Mouse (Mus musculus) A20 (cell line): ENCODE data around the gene Spata46.

Experiments used
- DNase-seq: peaks from one replicate; pipeline ENCODE4 v3.0.0-alpha.2; 2011; ENCODE audit warnings: low read depth, low spot score

Spata46 gene

DNA sequence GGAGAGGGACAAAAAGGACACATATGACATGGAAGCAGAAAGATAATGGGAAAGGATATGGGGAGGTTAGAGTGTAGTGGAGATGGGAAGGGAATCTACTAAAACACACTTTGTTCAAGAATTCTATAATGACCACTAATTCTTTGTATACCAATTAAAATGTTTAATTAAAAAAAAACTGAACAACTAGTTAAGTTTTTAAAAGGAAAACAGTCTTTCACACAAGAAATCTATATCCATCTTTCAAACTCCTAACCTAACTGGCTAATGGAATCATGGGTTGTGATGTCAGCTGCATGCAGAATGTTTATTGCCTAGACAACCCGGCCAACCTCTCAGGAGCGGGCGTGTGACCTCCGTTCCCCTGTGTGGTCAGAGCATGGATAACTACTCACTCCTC lies at the start of gene Spata46:
TSS of gene Spata46 (plus strand) at position 301 of the 400 bp plus-strand sequence.
- DNase-seq, result no peak

DNA sequence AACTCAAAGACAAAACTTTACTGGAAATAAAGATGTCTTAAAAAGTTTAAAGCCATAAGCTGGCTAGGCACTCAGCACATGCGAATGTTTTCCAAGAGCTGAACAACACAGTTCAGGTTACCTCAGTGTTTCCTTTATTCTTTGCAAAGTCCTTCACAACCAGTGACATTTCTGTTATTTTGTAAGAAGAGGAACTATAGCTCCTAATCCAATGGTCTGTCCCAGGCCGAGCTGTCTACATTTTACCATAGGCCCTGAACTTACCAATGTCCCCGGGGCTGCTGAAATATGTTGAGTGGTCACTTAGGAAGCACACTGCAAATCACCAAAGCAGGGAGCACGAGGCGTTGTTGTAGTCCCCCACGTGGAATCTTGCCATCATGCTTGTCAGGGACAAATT lies 38.3 kb upstream of the Spata46 start:
- DNase-seq, result no peak

DNA sequence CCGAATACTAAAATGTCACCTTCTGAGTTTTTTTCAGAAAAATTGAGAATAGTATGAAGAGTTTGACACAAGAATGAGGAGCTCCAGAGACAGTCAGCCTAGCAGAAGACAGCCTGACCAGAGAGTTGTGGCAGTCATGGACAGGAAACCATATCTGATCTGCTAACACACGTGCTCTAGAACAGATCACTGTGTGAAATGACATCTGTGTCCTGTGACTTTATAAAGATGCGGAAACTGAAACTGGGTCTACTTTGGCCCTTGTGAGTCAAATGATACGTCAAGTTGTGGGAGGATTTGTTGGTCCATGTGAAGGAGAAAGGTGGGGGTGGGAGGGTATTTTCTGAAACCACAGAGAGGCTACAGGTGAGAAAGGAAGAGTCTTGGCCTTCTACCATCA lies 37.9 kb upstream of the Spata46 start:
- DNase-seq, result no peak

DNA sequence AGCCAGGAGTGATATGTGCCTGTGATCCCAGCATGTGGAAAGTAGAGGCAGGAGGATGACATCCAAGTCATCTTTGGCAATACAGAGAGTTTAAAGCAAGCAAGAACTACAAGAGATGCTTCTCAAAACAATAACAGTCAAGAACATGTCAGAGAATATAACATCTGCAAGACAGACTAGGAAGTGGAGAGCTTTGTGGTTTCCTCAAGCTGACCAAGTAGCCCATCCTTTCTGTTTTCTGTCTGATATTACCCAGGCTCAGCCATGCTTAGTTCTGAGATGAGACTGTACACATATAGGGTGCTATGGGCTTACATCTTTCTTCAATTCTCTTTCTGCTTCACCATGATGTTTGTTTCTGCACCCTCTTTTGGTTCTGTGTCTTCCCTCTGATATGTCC lies 35.4 kb upstream of the Spata46 start:
- DNase-seq, result no peak

DNA sequence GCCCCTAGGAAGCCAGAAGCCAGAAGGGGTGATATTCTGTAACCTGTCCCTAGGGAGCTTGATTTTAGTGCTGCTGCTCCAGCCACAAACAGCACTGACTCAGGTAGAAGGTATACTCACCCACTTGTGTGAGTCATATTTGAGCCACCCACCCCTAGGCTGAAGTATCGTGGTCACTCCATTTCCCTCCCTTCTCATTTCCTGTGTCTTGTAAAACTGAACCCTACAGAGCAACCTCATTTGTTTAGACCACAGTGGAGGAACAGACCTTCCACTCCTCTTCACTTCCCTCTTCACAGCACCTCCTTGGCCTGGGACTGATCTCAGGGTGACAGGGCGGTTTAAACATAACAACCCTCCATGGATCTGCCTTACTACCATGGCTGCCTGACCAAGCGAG lies 31.6 kb upstream of the Spata46 start, which contains the start of gene Sh2d1b1:
TSS of gene Sh2d1b1 (plus strand) at position 305 of the 400 bp plus-strand sequence.
- no peak for DNase-seq

DNA sequence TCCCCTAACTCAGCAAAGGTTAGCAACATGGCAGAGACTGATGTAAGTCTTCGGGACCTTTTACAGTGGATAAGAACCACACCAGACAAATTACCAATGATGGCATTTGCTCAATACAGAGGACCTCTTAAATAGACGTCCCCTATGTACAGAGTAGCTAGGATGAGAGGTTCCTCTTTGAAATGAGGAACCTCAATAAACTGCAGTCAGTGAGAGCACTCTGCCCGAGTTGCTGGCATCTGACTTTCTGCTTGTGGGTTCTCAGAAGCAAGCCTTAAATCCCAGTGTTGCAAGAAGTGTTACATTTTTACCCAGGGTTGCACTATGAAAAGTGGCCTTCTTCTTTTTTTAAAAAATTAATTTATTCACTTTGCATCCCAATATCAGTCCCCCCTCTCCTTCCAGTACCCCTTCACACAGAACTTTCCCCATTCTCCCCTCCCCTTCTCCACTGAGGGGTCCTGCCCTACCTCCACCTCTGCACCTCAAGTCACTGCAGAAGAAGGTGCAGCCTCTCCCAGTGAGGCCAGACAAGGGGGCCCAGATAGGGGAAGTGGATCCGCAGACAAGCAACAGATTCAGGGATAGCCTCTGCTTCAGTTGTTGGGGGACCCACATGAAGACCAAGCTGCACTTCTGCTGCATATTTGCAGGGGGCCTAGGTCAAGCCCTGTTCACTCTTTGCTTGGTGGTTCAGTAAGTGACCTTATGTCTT lies 26.0 kb upstream of the Spata46 start:
- DNase-seq, result no peak

DNA sequence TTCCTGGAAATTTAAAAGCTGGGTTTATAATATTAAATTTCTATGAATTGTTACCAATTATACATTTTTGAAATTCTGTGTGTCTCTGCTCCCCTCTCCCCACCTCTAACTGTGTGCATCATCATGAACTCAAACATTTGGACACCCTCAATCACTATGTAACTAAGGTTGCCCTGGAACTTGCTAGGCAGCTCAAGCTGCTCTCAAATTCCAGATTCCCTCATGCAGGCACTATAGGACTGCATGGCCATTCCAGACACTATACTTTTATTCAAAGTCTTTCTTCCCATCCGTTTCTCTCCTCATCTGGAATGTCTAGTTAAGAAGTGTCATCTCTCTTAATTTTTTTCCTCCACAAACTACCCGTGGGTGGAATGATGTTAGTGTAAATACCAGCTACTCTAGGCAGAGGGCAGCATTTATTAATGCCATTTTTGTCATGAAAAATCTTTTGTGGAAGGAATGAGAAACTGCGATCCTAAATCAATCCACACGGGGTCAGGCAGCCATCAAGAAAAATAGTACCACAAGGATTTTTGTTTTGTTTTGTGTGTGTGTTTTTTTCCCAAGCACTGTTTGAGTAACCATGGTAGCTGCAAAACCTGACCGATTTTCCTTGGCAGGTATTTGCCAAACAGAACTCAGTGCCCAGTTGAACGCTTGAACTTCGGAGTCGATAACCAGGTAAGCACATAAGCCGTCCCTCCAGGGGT lies 16.2 kb upstream of the Spata46 start:
- no peak for DNase-seq

DNA sequence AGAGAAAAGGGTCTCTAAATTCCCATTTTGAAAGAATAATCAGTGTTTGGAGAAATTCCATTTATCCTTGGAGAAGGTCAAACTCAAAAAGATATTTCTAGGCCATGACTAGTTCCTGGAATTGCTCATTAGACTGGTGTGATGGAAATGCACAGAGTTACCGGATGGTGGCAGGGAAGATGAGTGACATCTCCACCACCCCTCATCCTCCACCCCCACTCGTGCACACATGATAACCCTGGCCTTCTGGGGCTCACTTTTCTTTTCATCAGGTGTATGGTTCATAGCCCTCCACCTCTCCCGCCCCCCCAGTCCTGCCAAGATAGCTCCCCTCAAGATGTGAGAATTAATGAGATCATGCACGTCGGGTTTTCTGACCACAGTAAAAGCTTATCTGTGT lies 15.3 kb upstream of the Spata46 start:
- no peak for DNase-seq

DNA sequence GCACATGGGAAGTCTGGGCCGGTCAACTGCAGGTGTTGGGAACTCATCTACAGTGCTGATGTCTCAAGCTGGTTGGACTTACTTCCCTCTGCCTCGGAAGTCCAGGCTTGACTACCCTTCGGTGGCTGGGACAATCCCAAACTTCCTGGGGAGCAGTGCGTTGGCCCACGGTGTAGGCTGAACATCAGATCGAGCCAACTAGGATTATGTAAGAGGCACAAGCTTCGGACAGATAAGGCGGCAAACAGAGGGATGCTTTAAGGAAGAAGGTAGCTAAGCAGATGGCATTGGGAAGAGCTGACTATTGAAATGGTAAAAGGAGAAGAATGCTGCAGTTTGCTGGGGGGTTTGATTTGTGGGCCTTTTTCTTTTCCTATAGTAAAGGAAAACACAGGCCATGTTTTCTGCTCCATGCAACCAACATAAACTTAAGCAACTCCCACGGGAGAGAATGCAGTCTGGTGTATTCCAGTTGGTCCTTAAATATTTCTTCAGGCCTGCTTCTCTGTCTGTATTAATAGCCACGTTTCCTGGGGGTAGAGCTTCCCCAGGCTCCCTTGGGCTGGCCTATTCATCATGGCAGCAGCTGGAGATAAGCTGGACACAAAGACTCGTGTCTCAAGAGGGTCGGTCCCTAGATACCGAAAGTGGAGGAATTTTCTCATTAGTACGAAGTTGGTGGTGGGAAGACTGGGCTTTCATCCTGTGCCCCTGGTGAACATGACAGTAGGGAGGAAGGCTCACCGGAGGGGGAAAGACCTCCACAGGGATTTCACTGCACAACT lies 13.6 kb upstream of the Spata46 start:
- DNase-seq, result no peak

DNA sequence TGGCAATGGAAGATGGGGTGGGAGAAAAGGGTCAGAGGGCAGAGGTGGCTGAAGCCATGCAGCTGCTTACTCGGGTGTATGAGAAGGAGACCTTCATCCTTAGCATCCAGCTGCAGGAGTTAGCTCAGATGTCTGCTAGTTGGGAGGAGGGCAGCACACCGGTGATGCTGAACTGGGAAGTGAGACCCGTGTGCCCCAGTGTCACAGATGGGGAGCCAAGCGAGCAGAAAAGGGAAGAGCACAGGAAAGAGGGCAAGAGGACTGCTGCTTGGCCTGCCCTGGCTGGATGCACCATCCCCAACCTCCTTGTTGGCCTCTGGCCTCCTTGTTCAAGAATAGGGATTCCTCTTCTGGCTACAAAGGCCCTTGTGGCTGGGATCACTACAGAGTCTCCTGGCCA lies 9.1 kb upstream of the Spata46 start:
- DNase-seq, result no peak

DNA sequence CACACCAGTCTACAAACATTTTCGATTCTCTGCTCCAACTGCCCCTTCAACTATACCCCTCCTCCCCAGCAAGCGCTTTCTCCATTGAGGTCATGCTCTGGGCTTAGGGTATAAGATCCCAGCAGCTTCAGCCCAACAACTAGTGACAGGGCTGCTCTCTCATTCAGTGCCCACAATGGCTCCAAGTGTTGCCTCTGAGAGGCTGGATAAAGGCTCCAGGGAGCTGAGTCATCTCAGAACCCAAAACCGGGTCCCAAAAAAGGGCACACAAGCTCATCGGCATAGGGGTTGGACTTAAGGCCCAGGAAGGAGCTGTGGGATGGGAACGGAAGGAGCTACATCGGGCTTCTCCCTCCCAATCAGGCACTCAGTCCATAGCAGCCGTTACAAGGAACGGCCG lies 6.9 kb upstream of the Spata46 start:
- no peak for DNase-seq

DNA sequence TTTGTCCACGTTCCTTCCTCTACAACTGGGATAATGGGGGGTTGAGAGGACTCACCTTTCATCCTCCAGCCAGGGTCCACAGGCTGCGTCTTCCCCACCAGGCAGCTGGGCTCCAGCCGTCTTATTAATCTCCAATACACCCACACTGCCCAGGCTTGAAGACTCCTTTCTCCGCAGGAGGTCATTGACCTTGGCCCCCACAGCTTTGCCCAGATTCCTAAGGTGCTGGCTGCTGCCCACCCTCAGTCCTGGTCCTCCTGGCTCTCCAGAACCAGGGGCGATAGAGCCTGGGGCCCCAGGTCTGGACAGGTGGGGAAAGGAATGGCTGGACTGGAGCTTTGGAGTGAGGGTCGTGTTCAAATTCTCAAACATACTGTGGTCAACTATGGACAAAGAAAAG lies 6.1 kb upstream of the Spata46 start:
- no peak for DNase-seq

DNA sequence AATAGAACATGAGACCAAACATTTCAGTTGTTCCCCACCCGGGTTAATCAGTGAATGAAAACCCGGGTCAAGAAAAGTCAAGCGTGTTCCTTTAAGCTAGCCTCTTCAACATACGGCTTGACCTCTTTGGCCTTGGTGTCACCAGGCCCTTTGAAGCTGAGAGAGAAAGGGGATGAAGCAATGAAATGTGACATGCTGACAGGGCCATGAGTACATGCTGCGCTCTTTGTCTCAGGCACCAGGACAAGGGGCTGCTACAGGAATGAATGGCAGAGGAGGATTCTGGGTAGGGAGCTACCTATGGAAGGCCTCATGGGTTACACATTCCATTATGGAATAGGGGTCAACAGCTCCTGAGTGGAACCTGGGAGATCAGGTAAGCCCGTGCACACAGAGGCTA lies 5.5 kb upstream of the Spata46 start:
- no peak for DNase-seq

DNA sequence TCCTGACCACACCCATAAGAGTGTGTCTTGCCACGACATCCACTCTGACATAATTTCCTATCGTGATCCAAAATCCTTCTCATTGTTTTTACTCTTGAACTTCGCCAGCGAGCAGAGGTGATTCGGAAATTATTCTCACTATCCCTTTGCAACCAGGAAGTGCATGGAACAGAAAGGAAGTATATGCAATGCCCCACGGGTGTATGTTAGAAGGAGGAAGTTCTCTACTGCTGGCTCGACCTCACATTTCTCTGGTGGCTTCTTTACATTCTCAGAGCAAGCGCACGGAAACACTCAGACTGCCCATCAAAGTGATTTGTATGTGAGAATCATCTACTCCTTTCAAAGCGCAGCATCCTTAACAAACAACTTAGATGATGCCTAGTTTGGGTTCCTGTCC lies 3.6 kb upstream of the Spata46 start:
- no peak for DNase-seq

DNA sequence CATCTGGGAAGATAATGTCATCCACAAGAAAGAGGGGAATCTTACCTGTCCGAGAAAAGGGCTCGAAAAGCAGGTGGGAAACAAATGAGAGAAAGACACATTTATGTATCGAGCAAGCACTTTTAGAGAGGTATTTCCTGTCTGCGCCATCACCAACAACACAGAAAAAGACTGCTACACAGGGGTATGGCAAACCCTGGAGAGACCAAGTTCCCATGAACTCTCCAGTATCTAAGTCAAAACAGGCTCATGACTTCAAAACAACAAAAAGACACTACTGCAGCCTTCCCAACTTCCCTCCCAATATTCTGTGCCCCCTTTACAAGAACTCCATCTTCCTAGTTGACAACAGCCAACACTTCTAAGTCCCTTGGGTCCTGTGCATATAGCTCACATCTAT lies 2.4 kb upstream of the Spata46 start, which contains the start of gene Gm7694:
TSS of gene Gm7694 (minus strand) at position 101 of the 400 bp plus-strand sequence.
- DNase-seq, result no peak

DNA sequence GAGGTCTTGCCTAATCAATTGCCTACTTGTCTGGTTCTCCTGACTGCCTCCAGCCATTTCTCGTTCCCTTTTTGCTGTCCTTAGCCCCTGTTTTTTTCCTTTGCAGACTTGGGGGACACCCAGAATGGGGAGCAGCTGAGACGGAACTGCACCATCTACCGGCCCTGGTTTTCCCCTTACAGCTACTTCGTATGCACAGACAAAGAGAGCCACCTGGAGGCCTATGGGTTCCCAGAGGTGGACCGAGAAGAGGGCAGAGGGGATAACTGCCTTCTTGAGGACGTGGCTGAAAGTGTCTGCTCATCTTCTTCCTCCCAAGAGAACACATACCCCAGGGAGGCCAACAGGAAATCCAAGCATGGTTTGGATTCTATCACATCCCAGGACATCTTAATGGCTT lies 2.8 kb downstream of the Spata46 start:
- no peak for DNase-seq

DNA sequence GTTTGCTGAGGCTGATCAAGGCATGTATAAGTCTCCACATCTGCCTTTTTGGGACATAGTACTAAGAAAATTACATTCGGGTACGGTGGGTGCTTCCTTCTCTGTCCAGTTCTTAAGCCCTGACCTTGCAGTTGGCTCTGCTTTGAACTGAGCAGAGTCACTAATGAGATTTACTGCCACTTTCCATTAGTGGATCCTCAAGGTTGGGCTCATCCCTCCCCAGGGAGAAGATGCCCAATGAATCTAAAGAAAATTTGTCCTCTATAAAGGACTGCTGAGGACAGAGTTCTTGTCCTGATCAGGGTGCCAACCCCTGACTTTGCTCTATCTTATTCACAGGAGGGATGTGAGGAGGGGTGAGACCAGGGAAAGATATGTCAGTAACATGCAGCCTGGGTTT lies 13.4 kb downstream of the Spata46 start:
- DNase-seq, result no peak

DNA sequence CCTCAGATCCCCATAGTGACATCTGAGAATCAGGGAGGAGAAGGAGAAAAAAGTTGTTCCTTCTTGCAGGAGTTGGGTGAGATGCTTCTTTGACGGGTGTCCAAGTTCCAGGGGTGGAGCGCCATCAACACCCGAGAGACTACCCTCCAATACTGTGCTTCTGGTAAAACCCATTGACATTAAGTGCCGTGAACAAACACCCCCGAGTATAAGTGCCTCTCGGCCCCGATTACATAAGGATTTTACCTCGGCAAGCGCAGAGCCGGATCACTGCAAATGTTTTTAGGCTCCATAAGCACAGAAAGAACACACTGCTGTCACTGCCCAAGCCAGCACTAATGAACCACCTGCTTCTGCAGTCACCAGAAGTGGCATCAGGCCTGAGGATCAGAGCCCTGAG lies 14.4 kb downstream of the Spata46 start:
- no peak for DNase-seq

DNA sequence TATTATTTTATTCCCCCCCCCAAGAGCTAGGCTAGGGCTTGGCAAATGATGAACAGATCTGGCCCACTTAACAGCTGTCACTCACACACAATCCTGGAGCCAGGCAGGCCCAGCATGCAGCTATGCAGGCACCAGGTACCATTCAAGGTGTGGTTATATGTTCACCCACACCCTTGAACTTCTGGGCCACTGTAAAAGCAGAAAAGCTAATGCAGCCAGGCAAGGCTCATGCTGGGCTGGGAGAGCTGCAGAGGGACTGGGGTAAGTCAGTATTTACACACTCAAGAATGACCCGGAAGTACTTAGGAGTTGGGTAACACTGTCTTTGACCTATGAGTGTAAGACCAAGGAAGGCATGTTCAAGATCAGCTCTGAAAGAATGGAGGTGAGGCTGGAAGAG lies 15.7 kb downstream of the Spata46 start:
- no peak for DNase-seq

DNA sequence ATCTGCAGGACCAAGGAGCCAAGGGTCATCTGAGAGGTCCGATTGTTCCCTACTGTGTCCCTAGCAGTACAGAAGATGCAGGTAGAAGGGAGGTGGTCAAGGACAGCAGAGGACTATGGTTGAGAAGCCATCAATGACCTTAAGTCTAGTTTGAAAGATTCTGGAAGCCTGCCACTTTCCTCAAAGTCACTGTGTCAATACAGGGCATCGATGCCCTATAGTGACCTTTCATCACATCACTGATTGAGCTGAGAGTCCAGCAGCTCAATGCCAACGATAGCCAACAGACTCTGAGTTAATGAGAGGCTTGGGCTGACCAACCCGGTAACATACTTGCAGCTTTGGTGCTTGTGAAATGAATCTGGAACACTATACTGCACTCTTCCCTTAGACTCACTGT lies 16.7 kb downstream of the Spata46 start:
- DNase-seq, result no peak

DNA sequence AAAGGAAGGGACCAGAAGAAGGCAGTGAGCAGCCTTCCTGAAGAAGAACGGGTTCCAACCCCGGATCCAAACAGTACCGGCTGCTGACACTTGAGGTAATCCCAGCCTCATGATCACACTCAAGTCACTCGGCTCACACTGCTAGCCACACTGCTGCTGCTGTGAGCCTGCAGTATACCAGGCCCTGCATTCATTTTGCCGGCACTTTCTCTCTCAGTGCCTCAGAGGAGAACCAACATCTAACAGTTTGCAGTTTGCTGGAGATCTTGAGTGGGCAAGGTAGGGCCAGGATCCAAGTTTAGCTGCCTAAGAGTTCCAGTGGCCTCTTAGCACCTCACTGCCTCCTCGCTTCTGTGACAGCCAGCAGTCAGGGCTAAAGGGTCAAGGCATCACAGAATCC lies 23.3 kb downstream of the Spata46 start:
- no peak for DNase-seq

DNA sequence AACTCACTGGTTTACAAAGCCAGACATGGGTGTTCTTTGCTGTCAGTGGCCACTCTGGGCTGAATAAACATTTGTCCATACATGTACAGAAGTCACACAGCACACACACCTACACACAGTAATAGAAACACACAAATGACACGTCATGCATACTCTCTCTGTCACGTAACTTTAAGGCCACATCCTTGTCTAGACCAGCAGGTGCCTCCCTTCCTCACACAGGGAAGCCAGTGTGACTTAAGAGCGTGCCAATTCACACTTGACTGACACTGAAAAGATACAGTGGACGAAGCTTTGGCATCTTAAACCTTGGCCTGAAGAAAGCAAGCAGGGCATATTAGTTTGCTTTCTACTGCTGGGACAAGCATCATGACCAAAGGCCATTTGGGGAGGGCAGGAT lies 24.2 kb downstream of the Spata46 start:
- no peak for DNase-seq

DNA sequence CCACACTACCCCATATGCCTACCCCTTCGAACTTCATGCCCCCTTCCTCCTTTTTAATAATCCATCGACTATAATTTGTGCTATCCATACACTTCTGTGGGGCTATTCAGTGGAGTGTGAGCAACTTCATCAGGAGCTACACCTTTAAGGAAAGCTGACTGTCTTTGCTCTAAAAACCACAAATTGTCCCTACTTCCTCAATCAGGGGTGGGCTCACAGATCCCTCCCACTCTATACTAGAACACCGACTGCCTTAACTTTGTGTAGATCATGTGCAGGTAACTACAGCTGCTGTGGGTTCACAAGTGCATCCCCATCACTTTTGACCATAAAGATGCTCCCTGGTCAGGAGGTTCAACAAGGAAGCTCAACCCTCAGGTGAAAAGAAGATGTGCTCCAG lies 31.3 kb downstream of the Spata46 start:
- DNase-seq, result no peak
